In genomic region chr16:6983947-6984346, GRCm38 (mm10) we compare ENCODE assay signal across 22 mouse cellular contexts.
"Had no signal": no experiment of that assay in that cellular context is flagged by ENCODE, and none has a peak within 500 bp of the region (broad histone marks: within the 10 kb centered on the region; RNA-seq: fewer than 3 reads in every experiment).

No protein-coding gene starts in this region.

- H3K27ac ChIP-seq: gastrocnemius, adult 2 months; heart, embryonic 10.5 days; hindbrain, embryonic 10.5 days; hindbrain, embryonic 12.5 days; hindbrain, embryonic 14.5 days; intestine, embryonic 15.5 days; layer of hippocampus, adult 2 months; limb, embryonic 10.5 days; limb, embryonic 12.5 days; liver, embryonic 13.5 days had no signal

- H3K36me3 ChIP-seq: heart, embryonic 10.5 days; heart, embryonic 12.5 days; hindbrain, embryonic 10.5 days; hindbrain, embryonic 12.5 days; intestine, embryonic 15.5 days; limb, embryonic 10.5 days; limb, embryonic 12.5 days; liver, embryonic 13.5 days had no signal

- H3K9me3 ChIP-seq: heart, embryonic 10.5 days; heart, embryonic 12.5 days; hindbrain, embryonic 10.5 days; hindbrain, embryonic 12.5 days; intestine, embryonic 15.5 days; limb, embryonic 10.5 days; limb, embryonic 12.5 days; liver, embryonic 13.5 days had no signal

- H3K4me3 ChIP-seq: gastrocnemius, adult 2 months; heart, embryonic 10.5 days; heart, embryonic 12.5 days; hindbrain, embryonic 10.5 days; hindbrain, embryonic 12.5 days; intestine, embryonic 15.5 days; layer of hippocampus, adult 2 months; limb, embryonic 10.5 days; limb, embryonic 12.5 days; liver, embryonic 13.5 days had no signal

- H3K4me1 ChIP-seq: heart, embryonic 10.5 days; heart, embryonic 12.5 days; hindbrain, embryonic 10.5 days; hindbrain, embryonic 12.5 days; intestine, embryonic 15.5 days; limb, embryonic 10.5 days; limb, embryonic 12.5 days; liver, embryonic 13.5 days had no signal

- H3K27me3 ChIP-seq: heart, embryonic 12.5 days; hindbrain, embryonic 12.5 days; intestine, embryonic 15.5 days; limb, embryonic 12.5 days; liver, embryonic 13.5 days had no signal

- DNase-seq: gastrocnemius, adult 2 months; gastrocnemius, postnatal 10 days; gastrocnemius, postnatal 25 days; heart, adult 18-20 months; heart, postnatal 10 days; heart, postnatal 4 days; kidney, adult 18-20 months; kidney, adult 8-10 months; kidney, postnatal 10 days; kidney, postnatal 25 days; kidney, postnatal 4 days; liver; liver, embryonic 13.5 days had no signal
